Mouse (Mus musculus) cerebellum, postnatal 36 days (tissue): ENCODE measurements around the gene Pter.

Experiments used
- DNase-seq, 2 experiments: peaks; one replicate each; pipeline ENCODE4 v3.0.0; 2021 to 2022; ENCODE audit warnings: mixed read lengths in 2 of 2

The Pter gene

GRCm38 (mm10) chr2:12923804-12924591 lies at the start of gene Pter:
Gene Pter (plus strand): TSS chr2:12924041.
- DNase-seq, result peak; percentile 11 to 13

- no peak for DNase-seq
These were observed 49.6 kb upstream of the Pter start for GRCm38 (mm10) chr2:12874232-12874631.

GRCm38 (mm10) chr2:12879492-12879891 lies 44.3 kb upstream of the Pter start:
- DNase-seq, result no peak

GRCm38 (mm10) chr2:12881009-12881408 lies 42.8 kb upstream of the Pter start:
- DNase-seq, result no peak

GRCm38 (mm10) chr2:12883276-12883914 lies 40.4 kb upstream of the Pter start:
- DNase-seq, result peak; percentile 76 to 80

- no peak for DNase-seq
These were observed 36.8 kb upstream of the Pter start for GRCm38 (mm10) chr2:12887015-12887414.

- no peak for DNase-seq
These were observed 18.1 kb upstream of the Pter start for GRCm38 (mm10) chr2:12905786-12906185.

GRCm38 (mm10) chr2:12925643-12926042 lies 1.8 kb downstream of the Pter start:
- no peak for DNase-seq

- no peak for DNase-seq
These were observed 6.5 kb downstream of the Pter start for GRCm38 (mm10) chr2:12930338-12930737.

GRCm38 (mm10) chr2:12933905-12934304 lies 10.1 kb downstream of the Pter start:
- no peak for DNase-seq

GRCm38 (mm10) chr2:12935286-12935685 lies 11.4 kb downstream of the Pter start:
- DNase-seq, result no peak

- no peak for DNase-seq
These were observed 13.8 kb downstream of the Pter start for GRCm38 (mm10) chr2:12937461-12938217.

- no peak for DNase-seq
These were observed 14.8 kb downstream of the Pter start for GRCm38 (mm10) chr2:12938641-12939040.

- DNase-seq, result no peak
These were observed 33.0 kb downstream of the Pter start for GRCm38 (mm10) chr2:12956703-12957424.

- no peak for DNase-seq
These were observed 46.3 kb downstream of the Pter start for GRCm38 (mm10) chr2:12970049-12970724.

- no peak for DNase-seq
These were observed 49.9 kb downstream of the Pter start for GRCm38 (mm10) chr2:12973752-12974151.

- no peak for DNase-seq
These were observed 53.5 kb downstream of the Pter start for GRCm38 (mm10) chr2:12977367-12977766.

GRCm38 (mm10) chr2:12978771-12979170 lies 54.9 kb downstream of the Pter start:
- DNase-seq, result no peak

- DNase-seq, result no peak
These were observed 61.3 kb downstream of the Pter start for GRCm38 (mm10) chr2:12984901-12985732.

- DNase-seq, result no peak
These were observed 76.2 kb downstream of the Pter start for GRCm38 (mm10) chr2:13000026-13000425.

GRCm38 (mm10) chr2:13008433-13008832 lies 84.6 kb downstream of the Pter start:
- DNase-seq, result no peak
